Mouse (Mus musculus) E14TG2a.4 (cell line): Measurements from ENCODE around the gene Gp1ba.

Experiments
- H3K27me3 ChIP-seq: 2 replicates; pipeline ENCODE4 v1.6.1; 2014; ENCODE audit warnings: low read length, control low read depth; ENCODE audit not compliant: insufficient read depth
- H3K36me3 ChIP-seq: 2 replicates; pipeline ENCODE4 v1.6.1; 2014; ENCODE audit warnings: low read length, control low read depth; ENCODE audit not compliant: insufficient read depth
- H3K4me1 ChIP-seq: replicated peaks from 2 replicates; pipeline ENCODE4 v1.6.1; 2014; ENCODE audit warnings: low read depth, low read length, control low read depth
- H3K4me3 ChIP-seq: replicated peaks from 2 replicates; pipeline ENCODE4 v1.5.1; 2014; ENCODE audit warnings: mild to moderate bottlenecking, low read length
- H3K9me3 ChIP-seq: 2 replicates; pipeline ENCODE4 v1.6.1; 2014; ENCODE audit warnings: low read length, control low read depth
- CTCF ChIP-seq: conservative IDR thresholded peaks from 2 replicates; pipeline ENCODE4 v1.5.1; 2014; ENCODE audit warnings: low read length
- NANOG ChIP-seq: IDR thresholded peaks from 2 replicates; pipeline ENCODE4 v1.6.1; 2014; ENCODE audit warnings: borderline replicate concordance, low read length, mixed read lengths
- POU5F1 ChIP-seq: IDR thresholded peaks from 2 replicates; pipeline ENCODE4 v1.6.1; 2014; ENCODE audit warnings: low read length, borderline replicate concordance

The Gp1ba gene

GRCm38 (mm10) chr11:70647716-70648420 is 8.9 kb downstream of the Gp1ba start:
- Histone ChIP-seq H3K36me3 (peaks cover 79% of the 10 kb centered on the region), H3K9me3 (peaks cover 41% of the 10 kb centered on the region), H3K4me1 (peaks cover 69% of the 10 kb centered on the region), H3K27me3 (no peaks in the 10 kb centered on the region), H3K4me3 (peak overlapping the region; percentile 98)
- TF ChIP-seq CTCF (no peak), NANOG (no peak), POU5F1 (no peak)

- Histone ChIP-seq H3K4me1 (peaks cover 71% of the 10 kb centered on the region), H3K27me3 (no peaks in the 10 kb centered on the region), H3K4me3 (peak overlapping the region; percentile 98), H3K9me3 (peaks cover 47% of the 10 kb centered on the region), H3K36me3 (peaks cover 80% of the 10 kb centered on the region)
- no peak for TF ChIP-seq NANOG
- TF ChIP-seq CTCF = no peak
- no peak for TF ChIP-seq POU5F1
Observed at GRCm38 (mm10) chr11:70648512-70648911, 9.6 kb downstream of the Gp1ba start.

- peaks cover 71% of the 10 kb centered on the region for H3K4me1 ChIP-seq
- H3K9me3 ChIP-seq = peaks cover 50% of the 10 kb centered on the region
- peak overlapping the region; percentile 98; the same call in 1 of the 2 replicates for H3K4me3 ChIP-seq
- TF ChIP-seq CTCF = no peak
- TF ChIP-seq POU5F1 = no peak
- no peak for TF ChIP-seq NANOG
- H3K36me3 ChIP-seq = peaks cover 75% of the 10 kb centered on the region
- H3K27me3 ChIP-seq = no peaks in the 10 kb centered on the region
Observed at GRCm38 (mm10) chr11:70649185-70649734, 10.3 kb downstream of the Gp1ba start.

GRCm38 (mm10) chr11:70650322-70651175 is 11.6 kb downstream of the Gp1ba start:
- peaks cover 62% of the 10 kb centered on the region for H3K36me3 ChIP-seq
- TF ChIP-seq NANOG (no peak), POU5F1 (no peak), CTCF (no peak)
- H3K4me3 ChIP-seq = peak overlapping the region; percentile 30
- peaks cover 50% of the 10 kb centered on the region for H3K9me3 ChIP-seq
- peaks cover 63% of the 10 kb centered on the region for H3K4me1 ChIP-seq
- no peaks in the 10 kb centered on the region for H3K27me3 ChIP-seq

GRCm38 (mm10) chr11:70651391-70651790 is 12.5 kb downstream of the Gp1ba start:
- peaks cover 58% of the 10 kb centered on the region for H3K4me1 ChIP-seq
- H3K36me3 ChIP-seq = peaks cover 57% of the 10 kb centered on the region
- H3K4me3 ChIP-seq = peak overlapping the region; percentile 30
- TF ChIP-seq POU5F1 (no peak), NANOG (no peak), CTCF (no peak)
- H3K27me3 ChIP-seq = no peaks in the 10 kb centered on the region; the same call in 1 of the 2 replicates
- peaks cover 50% of the 10 kb centered on the region for H3K9me3 ChIP-seq

- H3K27me3 ChIP-seq = no peaks in the 10 kb centered on the region; the same call in 1 of the 2 replicates
- TF ChIP-seq NANOG (no peak), CTCF (no peak), POU5F1 (no peak)
Observed at GRCm38 (mm10) chr11:70652029-70652883, 13.3 kb downstream of the Gp1ba start.

GRCm38 (mm10) chr11:70652884-70653344 is 14.0 kb downstream of the Gp1ba start:
- Histone ChIP-seq H3K9me3 (peaks cover 50% of the 10 kb centered on the region), H3K4me1 (peaks cover 70% of the 10 kb centered on the region), H3K36me3 (peaks cover 57% of the 10 kb centered on the region), H3K27me3 (peaks cover 3% of the 10 kb centered on the region; the same call in 1 of the 2 replicates), H3K4me3 (peak overlapping the region; percentile 99)
- no peak for TF ChIP-seq NANOG

More at GRCm38 (mm10) chr11:70652029-70652883, 13.3 kb downstream of the Gp1ba start:
- peaks cover 57% of the 10 kb centered on the region for H3K36me3 ChIP-seq
- H3K4me1 ChIP-seq = peaks cover 66% of the 10 kb centered on the region
- peaks cover 50% of the 10 kb centered on the region for H3K9me3 ChIP-seq
- H3K4me3 ChIP-seq = peak overlapping the region; percentile 99
